Mouse (Mus musculus) 416B (cell line): Measurements from ENCODE around the gene Wnt4.

ENCODE experiments used
- DNase-seq: peaks from one replicate; pipeline ENCODE4 v3.0.0; 2011; ENCODE audit warnings: low read depth

Wnt4 gene

GRCm38 (mm10) chr4:137277166-137277513 is at the start of gene Wnt4:
Wnt4 (plus strand) TSS chr4:137277489.
- no peak for DNase-seq

- DNase-seq: no peak
Observed at GRCm38 (mm10) chr4:137228566-137229115, 48.6 kb upstream of the Wnt4 start.

GRCm38 (mm10) chr4:137231494-137232470 is 45.5 kb upstream of the Wnt4 start:
- no peak for DNase-seq

- DNase-seq: no peak
Observed at GRCm38 (mm10) chr4:137233632-137234031, 43.7 kb upstream of the Wnt4 start.

GRCm38 (mm10) chr4:137234444-137234843 is 42.8 kb upstream of the Wnt4 start:
- no peak for DNase-seq

- DNase-seq: no peak
Observed at GRCm38 (mm10) chr4:137235368-137235767, 41.9 kb upstream of the Wnt4 start.

GRCm38 (mm10) chr4:137244883-137245282 is 32.4 kb upstream of the Wnt4 start:
- DNase-seq: no peak

GRCm38 (mm10) chr4:137250333-137250732 is 27.0 kb upstream of the Wnt4 start:
- no peak for DNase-seq

- DNase-seq: no peak
Observed at GRCm38 (mm10) chr4:137250849-137251248, 26.4 kb upstream of the Wnt4 start.

- no peak for DNase-seq
Observed at GRCm38 (mm10) chr4:137253601-137254000, 23.7 kb upstream of the Wnt4 start.

GRCm38 (mm10) chr4:137254206-137254976 is 22.9 kb upstream of the Wnt4 start:
- DNase-seq: peak; percentile 18

GRCm38 (mm10) chr4:137255568-137255967 is 21.7 kb upstream of the Wnt4 start:
- no peak for DNase-seq

GRCm38 (mm10) chr4:137261826-137262225 is 15.5 kb upstream of the Wnt4 start:
- DNase-seq: peak; percentile 11

GRCm38 (mm10) chr4:137264066-137264465 is 13.2 kb upstream of the Wnt4 start:
- peak; percentile 62 for DNase-seq

- DNase-seq: no peak
Observed at GRCm38 (mm10) chr4:137265116-137265515, 12.2 kb upstream of the Wnt4 start.

- no peak for DNase-seq
Observed at GRCm38 (mm10) chr4:137268541-137268940, 8.7 kb upstream of the Wnt4 start.

- DNase-seq: no peak
Observed at GRCm38 (mm10) chr4:137271856-137272255, 5.4 kb upstream of the Wnt4 start.

GRCm38 (mm10) chr4:137274304-137274703 is 3.0 kb upstream of the Wnt4 start:
- DNase-seq: no peak

GRCm38 (mm10) chr4:137276443-137277165 is 685 bp upstream of the Wnt4 start:
- DNase-seq: no peak

GRCm38 (mm10) chr4:137277600-137278143 is 383 bp downstream of the Wnt4 start:
- no peak for DNase-seq

GRCm38 (mm10) chr4:137278144-137279040 is 1.1 kb downstream of the Wnt4 start:
- DNase-seq: no peak
